Mouse (Mus musculus) gonadal fat pad, adult 2 months (tissue): Measurements from ENCODE around the gene Dcpp3. TPM values are rescaled to one million over a fixed set of nuclear protein-coding genes. Genes with fewer than 3 reads are reported as not detected.

Source experiments
- polyA plus RNA-seq: library from polyadenylated mRNA; depleted of rRNA; stranded (reverse); fragments of >200 nt; gene quantifications from 2 replicates; pipeline ENCODE4 v1.2.3, GENCODE M21; 2012; rRNA removed

Dcpp3 gene
- polyA plus RNA-seq, 1 experiment = not detected

Other genes with a start within 250 kb of the Dcpp3 start
- gene Hcfc1r1, start 243.9 kb upstream of the Dcpp3 start, polyA plus RNA-seq = 326 and 359 TPM in 2 replicates
- gene Thoc6, start 243.6 kb upstream of the Dcpp3 start, polyA plus RNA-seq = 15.7 and 21.4 TPM in 2 replicates
- gene Tnfrsf12a, start 240.0 kb upstream of the Dcpp3 start, polyA plus RNA-seq = 17.6 and 20.9 TPM in 2 replicates
- gene Cldn6, start 238.2 kb upstream of the Dcpp3 start, polyA plus RNA-seq = 1.9 and 2.0 TPM in 2 replicates
- gene Cldn9, start 233.4 kb upstream of the Dcpp3 start, polyA plus RNA-seq = 0.99 and 1.7 TPM in 2 replicates
- gene 1520401A03Rik, start 194.7 kb upstream of the Dcpp3 start, polyA plus RNA-seq = 0.16 and 0.28 TPM in 2 replicates
- gene Pkmyt1, start 191.1 kb upstream of the Dcpp3 start, polyA plus RNA-seq = 14.9 and 15.7 TPM in 2 replicates
- 27.7 and 28.9 TPM in 2 replicates for gene Paqr4, start 176.6 kb upstream of the Dcpp3 start, polyA plus RNA-seq
- 0.43 and 0.57 TPM in 2 replicates for gene Kremen2, start 171.6 kb upstream of the Dcpp3 start, polyA plus RNA-seq
- 52.1 and 54.6 TPM in 2 replicates for gene Flywch1, start 145.9 kb upstream of the Dcpp3 start, polyA plus RNA-seq
- gene Flywch2, start 131.4 kb upstream of the Dcpp3 start, polyA plus RNA-seq = 14.1 and 15.4 TPM in 2 replicates
- 381 and 457 TPM in 2 replicates for gene Srrm2, start 126.9 kb upstream of the Dcpp3 start, polyA plus RNA-seq
- 689 and 774 TPM in 2 replicates for gene Elob, start 88.3 kb upstream of the Dcpp3 start, polyA plus RNA-seq
- gene Prss33, start 81.4 kb upstream of the Dcpp3 start, polyA plus RNA-seq = 3.5 and 5.6 TPM in 2 replicates
- gene Prss32, start 73.6 kb upstream of the Dcpp3 start, polyA plus RNA-seq = 0.19 TPM in 1 of 2 replicates, not detected in the other
- 0.77 and 1.0 TPM in 2 replicates for gene Prss41, start 73.3 kb upstream of the Dcpp3 start, polyA plus RNA-seq
- gene Prss21, start 49.4 kb upstream of the Dcpp3 start, polyA plus RNA-seq = 0.18 and 0.76 TPM in 2 replicates
- gene Dcpp1, start 36.6 kb upstream of the Dcpp3 start, polyA plus RNA-seq = not detected in 2 replicates
- gene Dcpp2, start 36.6 kb upstream of the Dcpp3 start, polyA plus RNA-seq = not detected in 2 replicates
- gene Sbp, start 24.2 kb downstream of the Dcpp3 start, polyA plus RNA-seq = not detected in 2 replicates
- not detected in 2 replicates for gene Sbpl, start 37.8 kb downstream of the Dcpp3 start, polyA plus RNA-seq
- gene Prss30, start 63.1 kb downstream of the Dcpp3 start, polyA plus RNA-seq = 0.46 and 0.53 TPM in 2 replicates
- 0.15 and 0.18 TPM in 2 replicates for gene Prss22, start 80.6 kb downstream of the Dcpp3 start, polyA plus RNA-seq
- 1.6 and 2.8 TPM in 2 replicates for gene Prss27, start 120.7 kb downstream of the Dcpp3 start, polyA plus RNA-seq
- gene Kctd5, start 156.0 kb downstream of the Dcpp3 start, polyA plus RNA-seq = 23.0 and 27.2 TPM in 2 replicates
- 23.8 and 25.8 TPM in 2 replicates for gene Pdpk1, start 233.5 kb downstream of the Dcpp3 start, polyA plus RNA-seq
- 37.6 and 41.4 TPM in 2 replicates for gene Amdhd2, start 246.3 kb downstream of the Dcpp3 start, polyA plus RNA-seq